Mouse (Mus musculus): ENCODE data around the gene Msantd3.

DNA sequence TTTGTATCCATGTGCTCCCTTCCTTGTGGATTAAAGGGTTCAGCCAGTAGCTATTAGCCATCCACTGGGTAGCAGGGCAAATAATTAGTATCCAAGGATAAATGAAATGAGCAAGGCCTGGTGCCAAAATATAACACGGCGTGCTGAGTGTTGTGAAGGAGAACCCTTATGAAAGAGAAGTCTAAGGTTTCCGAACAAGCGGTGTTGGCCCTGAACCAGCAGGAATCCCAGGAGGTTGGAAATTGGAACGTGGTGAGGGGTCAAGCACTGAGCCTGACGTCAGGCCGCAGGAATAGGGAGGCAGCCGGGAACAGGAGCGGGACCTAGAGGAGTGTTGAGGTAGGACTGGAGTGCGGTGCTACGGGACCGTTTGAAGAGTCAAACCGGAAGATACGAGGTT is 19.9 kb downstream of the Msantd3 start:
- TF ChIP-seq CTCF (IDR thresholded peaks at IDR 0.05): no peak
- TF ChIP-seq EP300 (IDR thresholded peaks at IDR 0.05; ENCODE audit: insufficient read depth, low read depth, low read length): no peak
- TF ChIP-seq POLR2A (IDR thresholded peaks at IDR 0.05; ENCODE audit: insufficient read depth, low read depth, low read length): no peak

Data from heart, adult 2 months (tissue).